Mouse (Mus musculus): ENCODE measurements around the gene Snx11.

DNA sequence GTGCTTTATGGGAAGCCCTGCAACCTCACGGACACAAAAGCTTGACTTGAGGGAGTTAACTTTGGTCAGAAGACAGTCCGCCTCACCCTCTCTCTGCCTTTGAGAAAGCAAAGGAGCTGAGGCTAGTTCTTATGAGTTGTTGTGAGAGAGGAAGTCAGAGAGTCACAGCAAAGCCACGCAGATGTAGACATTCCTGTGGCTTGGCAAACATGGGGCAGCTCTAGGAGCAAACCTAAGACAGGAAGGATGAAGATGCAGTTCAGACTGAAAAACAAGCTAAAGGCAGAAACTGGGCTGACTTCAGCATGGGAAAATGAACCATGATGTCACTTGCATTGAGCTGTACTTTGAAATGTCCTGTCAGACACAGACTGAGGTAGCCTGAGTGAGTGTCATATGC, 29.8 kb downstream of the Snx11 start:
- no peak for TF ChIP-seq CTCF (IDR thresholded peaks at IDR 0.05; ENCODE audit: borderline replicate concordance, insufficient read depth, low read length)
- TF ChIP-seq POLR2A (IDR thresholded peaks at IDR 0.05; ENCODE audit: low read depth, low read length), result peak; percentile 71

All from embryonic fibroblast, embryonic 13.5 days (primary cell).